Comparison of ENCODE assay signal across 9 mouse cellular contexts in the genomic region with DNA sequence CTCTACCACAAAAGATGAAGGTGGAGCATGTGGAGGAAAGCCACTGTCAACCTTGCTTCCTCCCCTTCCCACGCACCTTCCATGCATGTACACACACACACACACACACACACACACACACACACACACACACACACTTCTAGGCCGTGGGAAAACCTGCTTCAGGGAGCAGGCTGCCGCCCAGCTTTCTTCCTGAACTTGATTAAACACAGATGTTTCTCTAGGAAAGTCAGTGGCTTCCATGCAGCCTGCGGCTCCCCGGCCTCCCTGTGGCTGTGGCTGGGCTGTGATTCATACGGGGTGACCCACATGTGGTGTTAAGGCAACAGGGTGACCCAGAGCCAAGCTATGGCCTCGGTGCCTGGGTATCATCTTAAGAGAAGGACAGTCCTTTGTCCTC. TPM values are rescaled to one million over a fixed set of nuclear protein-coding genes. Genes with fewer than 3 reads are reported as not detected.
A peak's percentile ranks its signal among the peaks of the same experiment; 100 is the strongest.
DNase-seq lines count a peak whose midpoint lies in the region; ATAC-seq and TF ChIP-seq lines count a peak whose summit lies in the region.
"Had no signal": no experiment of that assay in that cellular context is flagged by ENCODE, and none has a peak within 500 bp of the region (broad histone marks: within the 10 kb centered on the region; RNA-seq: fewer than 3 reads in every experiment).

No protein-coding gene starts in this region.

- no peaks in the 10 kb centered on the region for H3K9me3 ChIP-seq in heart, embryonic 16.5 days (replicated peaks; ENCODE audit: control insufficient read depth, low read length)
- no peaks in the 10 kb centered on the region for H3K9me3 ChIP-seq in midbrain, embryonic 12.5 days
- H3K9me3 ChIP-seq: G1E had no signal

- intact Hi-C loops in heart, adult 2 months (cut with DNase I), result no loop called here

- ATAC-seq in heart, embryonic 16.5 days (replicated peaks; ENCODE audit: extremely low read depth, insufficient read depth, low FRiP score), result no peak
- ATAC-seq in midbrain, embryonic 12.5 days (ENCODE audit: low FRiP score, low read depth), result no peak

- DNase-seq in heart, adult 2 months, result no peak
- DNase-seq in heart, postnatal 4 days, result no peak
- DNase-seq in NIH3T3 (ENCODE audit: low read depth), result peak; percentile 86
- no peak for DNase-seq in retina, postnatal 1 day
- DNase-seq in thymus, postnatal 10 days (ENCODE audit: low spot score in 2 of 2), result no peak
- DNase-seq in spleen, postnatal 36 days (ENCODE audit: low spot score in 2 of 2), result no peak

- 31% methylated on average over 7 of the region's 7 CpGs for WGBS in heart, adult 2 months
- 42% methylated on average over 7 of the region's 7 CpGs for WGBS in heart, embryonic 16.5 days
- 65% methylated on average over 7 of the region's 7 CpGs for WGBS in midbrain, embryonic 12.5 days

- H3K4me2 ChIP-seq in heart, embryonic 16.5 days (ENCODE audit: low read depth, low read length), result peak overlapping the region; percentile 51
- H3K4me2 ChIP-seq in midbrain, embryonic 12.5 days (replicated peaks), result peak overlapping the region; percentile 31

- no peaks in the 10 kb centered on the region for H3K27me3 ChIP-seq in heart, adult 2 months (ENCODE audit: control insufficient read depth, insufficient read depth, low read length)
- no peaks in the 10 kb centered on the region for H3K27me3 ChIP-seq in heart, embryonic 16.5 days (ENCODE audit: control insufficient read depth, insufficient read depth, low read length)
- no peaks in the 10 kb centered on the region for H3K27me3 ChIP-seq in midbrain, embryonic 12.5 days

- H3K4me1 ChIP-seq in heart, adult 2 months (ENCODE audit: control insufficient read depth, insufficient read depth, low read length), result peaks cover 70% of the 10 kb centered on the region
- peaks cover 77% of the 10 kb centered on the region for H3K4me1 ChIP-seq in heart, embryonic 16.5 days (ENCODE audit: control insufficient read depth, insufficient read depth, low read length)
- H3K4me1 ChIP-seq in midbrain, embryonic 12.5 days, result peaks cover 100% of the 10 kb centered on the region

- TF ChIP-seq POLR2A in heart, adult 2 months (IDR thresholded peaks at IDR 0.05; ENCODE audit: insufficient read depth, low read depth, low read length), result no peak

- peak overlapping the region; percentile 1; the same call in 1 of the 2 replicates for H3K4me3 ChIP-seq in heart, adult 2 months
- H3K4me3 ChIP-seq in heart, embryonic 16.5 days (ENCODE audit: low read length), result peak overlapping the region; percentile 5; the same call in 1 of the 2 replicates
- H3K4me3 ChIP-seq in midbrain, embryonic 12.5 days, result 0 out of 2 replicates have a peak overlapping the region, but pooled peaks have one; percentile 2

- TF ChIP-seq CTCF in heart, adult 2 months (IDR thresholded peaks at IDR 0.05), result no peak

- peak; percentile 73 for TF ChIP-seq EP300 in heart, adult 2 months (IDR thresholded peaks at IDR 0.05; ENCODE audit: insufficient read depth, low read depth, low read length)

- H3K79me2 ChIP-seq in heart, adult 2 months (replicated peaks; ENCODE audit: control insufficient read depth, insufficient read depth, low read length), result peaks cover 1% of the 10 kb centered on the region; the same call in 1 of the 2 replicates

- peak overlapping the region; percentile 97 for H3K27ac ChIP-seq in heart, adult 2 months
- peak overlapping the region; percentile 88 for H3K27ac ChIP-seq in heart, embryonic 16.5 days (ENCODE audit: low read length)
- H3K27ac ChIP-seq in midbrain, embryonic 12.5 days (replicated peaks), result peak overlapping the region; percentile 98

- peaks cover 14% of the 10 kb centered on the region for H3K36me3 ChIP-seq in heart, adult 2 months (ENCODE audit: control insufficient read depth, insufficient read depth, low read length)
- H3K36me3 ChIP-seq in heart, embryonic 16.5 days (ENCODE audit: control insufficient read depth, insufficient read depth), result 0 out of 2 replicates have a peak, but pooled peaks cover 4% of the 10 kb centered on the region
- H3K36me3 ChIP-seq in midbrain, embryonic 12.5 days, result peaks cover 45% of the 10 kb centered on the region
- H3K36me3 ChIP-seq: G1E had no signal

- peak overlapping the region; percentile 4 for H3K9ac ChIP-seq in heart, adult 2 months (ENCODE audit: low read depth, low read length)
- no peak overlapping the region; the same call in 1 of the 2 replicates for H3K9ac ChIP-seq in heart, embryonic 16.5 days (ENCODE audit: low read length)
- no peak overlapping the region for H3K9ac ChIP-seq in midbrain, embryonic 12.5 days (replicated peaks)

RNA-seq across cellular contexts. Expression of a gene that starts 22.1 kb away (rescaled TPM):
- 10 to 100 TPM; 31.6 to 32.4 TPM for total RNA-seq in heart, adult 2 months (2021)
- polyA plus RNA-seq in heart, adult 2 months (2012; rRNA removed), result 22.0 and 23.2 TPM in 2 replicates
- 10 to 100 TPM; 55.3 to 62.3 TPM for total RNA-seq in heart, postnatal 4 days (2021)
- 17.9 and 21.8 TPM in 2 replicates for polyA plus RNA-seq in heart, embryonic 16.5 days (2015; fragmentation: Nextera tagmentation; extraction: Ambion mirVana)
- 53.5 and 56.2 TPM in 2 replicates for polyA plus RNA-seq in midbrain, embryonic 12.5 days (2016; fragmentation: Nextera tagmentation; extraction: Ambion mirVana)

RNA-seq across cellular contexts. Expression of a gene that starts 49.4 kb away (rescaled TPM):
- 10 to 100 TPM; 36.3 to 40.4 TPM for total RNA-seq in heart, adult 2 months (2021)
- 37.5 and 50.1 TPM in 2 replicates for polyA plus RNA-seq in heart, adult 2 months (2012; rRNA removed)
- 10 to 100 TPM; 37.0 to 39.0 TPM for total RNA-seq in heart, postnatal 4 days (2021)
- polyA plus RNA-seq in heart, embryonic 16.5 days (2015; fragmentation: Nextera tagmentation; extraction: Ambion mirVana), result 14.5 and 14.8 TPM in 2 replicates
- polyA plus RNA-seq in midbrain, embryonic 12.5 days (2016; fragmentation: Nextera tagmentation; extraction: Ambion mirVana), result 29.3 and 33.3 TPM in 2 replicates
